Mouse (Mus musculus) erythroblast, embryonic 14.5 days (primary cell): Measurements from ENCODE around the gene Lbx1. TPM values are rescaled to one million over a fixed set of nuclear protein-coding genes. Genes with fewer than 3 reads are reported as not detected.

Experiments
- H3K27me3 ChIP-seq: 2 replicates; pipeline ENCODE4 v1.6.1; 2012; ENCODE audit warnings: inconsistent platforms; ENCODE audit not compliant: control insufficient read depth
- H3K36me3 ChIP-seq: 2 replicates; pipeline ENCODE4 v1.6.1; 2012; ENCODE audit warnings: mild to moderate bottlenecking, inconsistent platforms; ENCODE audit not compliant: control insufficient read depth
- H3K4me1 ChIP-seq: 2 replicates; pipeline ENCODE4 v1.6.1; 2012; ENCODE audit warnings: inconsistent platforms; ENCODE audit not compliant: control insufficient read depth
- H3K4me3 ChIP-seq: replicated peaks from 2 replicates; pipeline ENCODE3; 2012; ENCODE audit warnings: moderate library complexity, mild to moderate bottlenecking, inconsistent platforms
- H3K9me3 ChIP-seq: 2 replicates; pipeline ENCODE4 v1.6.1; 2012; ENCODE audit warnings: low read length, inconsistent platforms, mixed read lengths; ENCODE audit not compliant: control insufficient read depth
- GATA1 ChIP-seq: IDR thresholded peaks from 2 replicates; pipeline ENCODE4 v1.6.1; 2012; ENCODE audit warnings: low read length, inconsistent platforms, mixed read lengths
- TAL1 ChIP-seq: IDR thresholded peaks from 3 replicates; pipeline ENCODE4 v1.6.1; 2012; ENCODE audit warnings: low read length, inconsistent platforms, mixed read lengths
- polyA plus RNA-seq: library from polyadenylated mRNA; stranded (reverse); fragments of >175 nt; gene quantifications from 2 replicates; pipeline ENCODE4 v1.2.3, GENCODE M21; 2012

Lbx1 gene
- polyA plus RNA-seq, 1 experiment = not detected

- no peak for TF ChIP-seq GATA1
- TF ChIP-seq TAL1 = no peak
Measured at GRCm38 (mm10) chr19:45224286-45224559, 11.4 kb downstream of the Lbx1 start.

GRCm38 (mm10) chr19:45223413-45224285 lies 12.0 kb downstream of the Lbx1 start:
- Histone ChIP-seq H3K9me3 (peaks cover 2% of the 10 kb centered on the region; the same call in 1 of the 2 replicates), H3K27me3 (peaks cover 89% of the 10 kb centered on the region), H3K36me3 (no peaks in the 10 kb centered on the region), H3K4me1 (peaks cover 11% of the 10 kb centered on the region), H3K4me3 (no peak overlapping the region)
- TF ChIP-seq GATA1 (no peak), TAL1 (no peak)

More at GRCm38 (mm10) chr19:45224286-45224559, 11.4 kb downstream of the Lbx1 start:
- H3K4me3 ChIP-seq = no peak overlapping the region
- H3K4me1 ChIP-seq = peaks cover 11% of the 10 kb centered on the region
- no peaks in the 10 kb centered on the region for H3K36me3 ChIP-seq
- H3K9me3 ChIP-seq = peaks cover 2% of the 10 kb centered on the region; the same call in 1 of the 2 replicates
- peaks cover 92% of the 10 kb centered on the region for H3K27me3 ChIP-seq

DNA sequence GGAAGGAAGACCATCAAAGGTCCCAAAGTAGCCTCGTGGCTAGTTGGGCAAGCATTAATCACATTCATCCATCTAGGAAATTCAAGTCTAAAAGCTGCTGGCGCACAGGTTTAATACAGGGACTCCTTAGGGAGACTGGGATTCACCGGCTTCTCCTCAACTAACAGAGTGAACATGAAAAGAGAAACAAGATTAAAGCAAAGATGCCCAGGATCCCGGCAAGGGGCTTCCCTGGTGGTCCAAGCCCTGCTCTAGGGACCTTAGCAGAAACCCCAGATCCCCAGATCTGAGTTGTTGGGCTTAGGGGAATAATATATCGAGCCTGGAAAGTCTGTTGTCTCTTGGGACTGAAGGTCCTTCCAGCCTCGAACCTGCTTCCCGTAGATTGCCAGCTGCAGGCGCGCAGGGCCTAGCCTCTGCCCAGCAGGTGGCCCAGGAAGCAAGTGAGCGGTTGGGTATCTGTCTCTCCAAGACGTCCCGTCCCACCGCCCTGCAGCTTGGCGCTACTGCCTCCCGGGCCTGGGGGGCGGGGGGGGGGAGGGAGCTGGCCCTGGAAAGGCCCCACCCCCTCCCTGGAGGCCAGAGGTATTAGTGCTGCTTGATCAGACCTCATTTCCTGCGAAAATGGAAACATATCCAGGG lies 13.3 kb downstream of the Lbx1 start:
- peaks cover 75% of the 10 kb centered on the region for H3K27me3 ChIP-seq
- H3K4me3 ChIP-seq = no peak overlapping the region
- no peaks in the 10 kb centered on the region for H3K36me3 ChIP-seq
- no peak for TF ChIP-seq TAL1
- no peak for TF ChIP-seq GATA1
- peaks cover 11% of the 10 kb centered on the region for H3K4me1 ChIP-seq
- peaks cover 2% of the 10 kb centered on the region; the same call in 1 of the 2 replicates for H3K9me3 ChIP-seq

DNA sequence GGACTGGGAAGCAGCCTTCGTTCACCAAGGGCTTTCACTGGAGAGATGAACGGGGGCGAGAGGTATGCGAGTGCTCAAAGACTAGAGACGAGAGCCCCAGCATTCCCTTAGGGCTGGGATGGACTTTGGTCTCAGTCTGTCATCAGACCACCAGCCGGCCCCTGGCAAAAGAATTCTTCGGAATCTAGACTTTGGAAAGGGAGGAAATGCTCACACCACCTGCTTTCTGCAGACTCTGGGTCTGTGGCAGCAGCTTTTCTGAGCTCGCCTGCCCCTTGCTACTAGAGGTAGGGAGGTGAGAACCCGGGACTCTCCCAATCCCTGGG lies 14.2 kb downstream of the Lbx1 start:
- Histone ChIP-seq H3K27me3 (peaks cover 67% of the 10 kb centered on the region), H3K9me3 (peaks cover 2% of the 10 kb centered on the region; the same call in 1 of the 2 replicates), H3K36me3 (no peaks in the 10 kb centered on the region), H3K4me1 (peaks cover 11% of the 10 kb centered on the region), H3K4me3 (peak overlapping the region; percentile 16)
- no peak for TF ChIP-seq GATA1
- TF ChIP-seq TAL1 = no peak

- Histone ChIP-seq H3K4me3 (peak overlapping the region; percentile 16), H3K36me3 (no peaks in the 10 kb centered on the region), H3K4me1 (peaks cover 11% of the 10 kb centered on the region), H3K27me3 (peaks cover 63% of the 10 kb centered on the region), H3K9me3 (peaks cover 2% of the 10 kb centered on the region; the same call in 1 of the 2 replicates)
- TF ChIP-seq TAL1 (no peak), GATA1 (no peak)
Measured at GRCm38 (mm10) chr19:45220593-45221457, 14.8 kb downstream of the Lbx1 start.

- Histone ChIP-seq H3K36me3 (no peaks in the 10 kb centered on the region), H3K4me1 (peaks cover 7% of the 10 kb centered on the region), H3K4me3 (no peak overlapping the region), H3K9me3 (no peaks in the 10 kb centered on the region), H3K27me3 (peaks cover 20% of the 10 kb centered on the region)
- TF ChIP-seq GATA1 (no peak), TAL1 (no peak)
Measured at GRCm38 (mm10) chr19:45216240-45216639, 19.4 kb downstream of the Lbx1 start.

DNA sequence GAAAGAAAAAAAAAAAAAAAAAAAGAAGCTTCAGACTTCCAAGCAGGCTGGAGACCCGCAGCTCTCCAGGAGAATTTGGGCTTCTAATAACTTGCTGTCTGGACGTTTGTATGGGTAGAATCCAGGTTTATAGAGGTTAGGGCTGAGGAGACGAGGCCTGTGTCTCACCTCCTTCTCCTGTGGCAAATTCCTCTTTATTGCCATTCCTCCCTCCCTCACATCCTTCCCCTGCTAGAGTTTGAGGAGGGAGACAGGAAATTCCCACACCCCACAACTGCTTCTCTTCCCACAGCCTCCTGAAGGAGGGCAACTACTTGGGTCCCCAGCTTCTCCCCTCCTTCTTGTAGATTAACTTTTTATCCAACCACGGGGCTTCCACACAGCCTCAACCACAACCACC lies 20.2 kb downstream of the Lbx1 start:
- TF ChIP-seq GATA1 (no peak), TAL1 (no peak)
- Histone ChIP-seq H3K4me3 (no peak overlapping the region), H3K4me1 (no peaks in the 10 kb centered on the region), H3K36me3 (no peaks in the 10 kb centered on the region), H3K9me3 (no peaks in the 10 kb centered on the region), H3K27me3 (peaks cover 15% of the 10 kb centered on the region)

GRCm38 (mm10) chr19:45209776-45210422 lies 25.7 kb downstream of the Lbx1 start:
- Histone ChIP-seq H3K27me3 (peaks cover 35% of the 10 kb centered on the region), H3K9me3 (peaks cover 4% of the 10 kb centered on the region), H3K36me3 (no peaks in the 10 kb centered on the region), H3K4me1 (no peaks in the 10 kb centered on the region), H3K4me3 (no peak overlapping the region)
- no peak for TF ChIP-seq TAL1
- no peak for TF ChIP-seq GATA1
